Mouse (Mus musculus) embryo, embryonic 11 days (tissue): Measurements from ENCODE around the gene Kremen1.

Source experiments
- DNase-seq: peaks from one replicate; pipeline ENCODE4 v3.0.0-alpha.2; 2015

Gene Kremen1

DNA sequence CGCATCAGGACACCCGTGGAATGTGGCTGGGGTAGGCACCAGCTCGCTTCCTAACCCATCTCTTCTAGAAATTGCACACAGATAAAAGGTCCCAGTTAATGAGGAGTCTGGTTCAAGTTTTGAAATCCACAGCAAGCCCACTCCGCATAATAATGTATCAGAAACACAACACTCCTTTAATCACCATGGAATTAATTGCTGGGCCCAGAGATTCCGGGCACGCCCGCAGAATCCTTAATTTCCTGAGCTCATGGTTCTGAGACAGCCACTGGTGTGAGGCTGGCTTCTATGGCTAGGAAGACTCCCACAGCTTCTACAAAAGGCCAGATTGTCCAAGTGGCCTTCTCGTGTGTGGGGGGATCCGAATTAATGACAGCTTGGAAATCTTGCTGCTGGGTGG, 94.0 kb downstream of the Kremen1 start:
- no peak for DNase-seq

DNA sequence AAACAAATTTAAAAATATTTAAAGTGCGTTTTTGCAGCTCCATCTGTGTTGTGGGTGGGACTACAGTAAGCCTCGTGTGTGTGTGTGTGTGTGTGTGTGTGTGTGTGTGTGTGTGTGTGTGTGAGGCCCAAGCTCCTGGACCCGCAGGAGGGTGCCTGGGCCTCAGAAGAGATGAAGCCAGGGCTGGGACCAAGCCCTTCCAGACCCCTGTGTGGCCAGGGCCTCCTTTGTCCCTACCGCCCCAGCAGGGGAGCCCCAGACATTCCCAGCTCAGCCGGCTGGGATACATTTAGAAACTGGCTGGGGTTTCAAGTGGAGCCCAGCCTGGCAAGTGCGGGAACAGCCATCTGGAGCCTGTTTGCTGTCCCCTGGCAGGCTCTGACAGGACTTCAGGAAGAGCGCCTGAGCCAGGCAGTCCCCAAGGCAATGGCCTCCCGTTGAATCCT, 95.9 kb downstream of the Kremen1 start:
- DNase-seq: peak; percentile 70

- no peak for DNase-seq
These were observed 97.0 kb downstream of the Kremen1 start for GRCm38 (mm10) chr11:5164310-5164709.

GRCm38 (mm10) chr11:5163421-5163820, 97.9 kb downstream of the Kremen1 start:
- no peak for DNase-seq

DNA sequence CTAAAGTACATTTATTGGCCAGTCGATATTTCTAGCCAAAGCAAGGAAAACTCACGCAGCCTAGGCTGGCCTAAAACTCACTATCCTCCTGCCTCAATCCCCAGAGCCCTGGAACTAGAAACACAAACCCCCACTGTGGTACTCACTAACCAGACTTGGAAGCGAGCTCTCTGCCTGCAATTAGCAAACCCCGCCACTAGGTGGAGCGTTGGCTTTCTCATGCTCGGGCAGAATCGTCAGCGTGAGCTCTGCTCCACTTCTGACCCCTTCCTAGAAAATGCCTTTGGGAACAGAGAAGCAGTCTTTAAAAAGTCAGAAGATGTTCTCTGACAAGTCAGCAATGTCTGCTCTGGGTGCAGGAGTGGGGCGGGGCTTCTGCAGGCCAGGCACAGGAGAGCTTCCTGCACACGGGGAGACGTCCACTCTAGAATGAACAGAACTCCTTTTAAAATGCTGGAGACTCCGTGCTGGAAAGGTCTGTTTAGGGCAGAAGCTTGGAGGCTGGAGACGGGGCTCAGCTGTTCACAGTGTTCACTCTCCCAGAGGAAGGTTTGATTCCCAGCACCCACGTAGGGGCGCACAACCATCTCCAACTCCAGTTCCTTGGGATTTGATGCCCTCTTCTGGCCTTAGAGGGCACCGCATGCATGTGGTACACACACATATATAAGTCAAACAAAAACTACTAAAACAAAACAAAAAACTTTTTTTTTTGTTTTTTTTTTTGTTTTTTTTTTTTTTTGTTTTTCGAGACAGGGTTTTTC, 100.5 kb downstream of the Kremen1 start:
- no peak for DNase-seq

GRCm38 (mm10) chr11:5158056-5158455, 103.3 kb downstream of the Kremen1 start:
- no peak for DNase-seq

- DNase-seq: peak; percentile 44
These were observed 106.2 kb downstream of the Kremen1 start for GRCm38 (mm10) chr11:5154961-5155805.

DNA sequence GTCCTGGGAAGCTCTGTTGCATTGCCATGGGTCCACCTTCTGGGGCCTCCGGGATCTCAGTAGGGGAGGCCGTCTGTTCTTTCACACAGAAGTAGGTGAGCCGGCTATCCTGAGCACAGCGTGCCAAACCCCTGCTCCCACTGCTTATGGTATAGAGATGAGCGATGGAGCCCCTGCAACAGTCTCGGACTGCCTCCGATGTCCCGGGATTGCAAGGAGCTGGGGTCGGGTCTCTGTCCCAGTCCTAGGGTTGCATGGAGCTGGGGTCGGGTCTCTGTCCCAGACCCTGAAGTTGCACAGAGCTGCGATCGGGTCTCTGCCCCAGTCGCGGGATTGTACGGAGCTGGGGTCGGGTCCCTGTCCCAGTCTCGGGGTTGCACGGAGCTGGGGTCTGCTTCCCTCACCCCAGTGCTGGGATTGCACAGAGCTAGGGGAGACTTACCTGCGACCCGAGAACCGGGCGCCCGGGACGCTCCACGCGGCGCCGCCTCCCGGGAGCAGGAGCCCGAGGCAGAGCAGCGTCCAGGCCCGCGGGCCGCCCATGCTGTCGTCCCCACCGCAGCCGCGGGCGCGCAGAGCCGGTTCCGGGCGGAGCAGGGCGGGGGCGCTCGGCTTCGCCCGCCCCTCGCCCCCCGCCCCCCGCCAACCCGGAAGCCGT, 109.5 kb downstream of the Kremen1 start, which contains the start of gene Emid1:
Gene Emid1 (minus strand): TSS at position 578 of the 658 bp plus-strand sequence.
- DNase-seq: peak; percentile 72

DNA sequence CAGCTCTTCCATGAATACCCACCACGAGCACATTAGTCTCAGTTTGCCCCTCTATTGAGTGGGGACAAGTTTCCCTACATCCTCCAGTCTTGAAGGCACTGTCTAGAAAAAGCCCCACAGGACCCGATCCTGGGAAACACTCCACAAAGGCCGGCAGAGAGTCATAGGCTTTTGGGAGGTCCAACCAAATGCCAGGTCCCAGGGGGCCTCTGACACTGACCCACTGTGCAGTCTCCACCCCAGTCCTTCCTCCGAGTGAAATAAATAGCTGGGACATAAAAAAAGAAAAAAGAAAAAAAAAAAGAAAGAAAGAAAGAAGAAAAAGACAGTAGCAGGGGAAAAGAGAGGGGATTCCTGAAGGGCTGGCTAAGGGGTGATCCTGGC, 110.1 kb downstream of the Kremen1 start:
- DNase-seq: no peak

DNA sequence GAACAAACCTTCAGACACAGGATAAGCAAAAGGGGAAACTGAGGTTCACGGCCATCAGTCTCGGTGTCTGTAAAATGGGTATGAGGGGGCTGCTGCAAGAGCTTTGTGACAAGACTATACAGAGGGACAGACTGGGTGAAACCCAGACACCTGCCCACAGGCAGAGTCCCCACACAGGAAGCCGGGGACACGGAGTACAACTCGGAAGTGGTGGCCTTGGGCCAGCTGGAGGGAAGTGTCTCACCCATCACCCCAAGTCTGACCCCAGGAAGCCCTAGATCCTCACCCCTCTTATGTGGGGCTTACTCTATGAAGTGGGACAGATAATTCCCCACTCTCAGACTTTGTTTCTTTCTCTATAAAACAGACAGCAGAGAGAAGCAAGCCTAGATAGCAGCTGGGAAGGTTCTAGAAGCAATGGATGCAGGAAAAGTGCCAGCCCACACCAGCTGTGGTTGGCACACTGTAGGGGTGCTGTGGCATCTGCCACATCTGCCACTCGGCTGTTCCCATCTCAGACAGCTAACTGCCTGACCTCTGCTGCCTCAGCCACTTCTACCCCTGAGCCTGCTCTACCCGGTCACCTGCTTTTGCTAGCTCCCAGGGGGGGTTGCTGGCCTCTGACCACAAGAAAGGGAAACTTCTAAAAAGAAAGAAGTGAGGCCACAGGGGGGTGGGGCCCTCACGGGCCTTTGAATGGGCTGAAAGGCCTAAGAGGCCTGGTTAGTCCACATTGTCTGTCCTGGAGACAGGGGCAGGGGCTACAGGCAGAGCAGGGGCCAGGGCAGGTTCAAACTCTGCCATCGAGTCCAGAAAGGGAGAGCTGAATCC, 110.7 kb downstream of the Kremen1 start:
- peak; percentile 45 for DNase-seq

GRCm38 (mm10) chr11:5149955-5150354, 111.4 kb downstream of the Kremen1 start:
- DNase-seq: no peak

GRCm38 (mm10) chr11:5149249-5149648, 112.1 kb downstream of the Kremen1 start:
- DNase-seq: no peak

GRCm38 (mm10) chr11:5145600-5145999, 115.8 kb downstream of the Kremen1 start:
- no peak for DNase-seq

GRCm38 (mm10) chr11:5141965-5142364, 119.4 kb downstream of the Kremen1 start:
- no peak for DNase-seq
